Mouse (Mus musculus) embryonic facial prominence, embryonic 14.5 days (tissue): Measurements from ENCODE around the gene Fbxw14. TPM values are rescaled to one million over a fixed set of nuclear protein-coding genes. Genes with fewer than 3 reads are reported as not detected.
"Not testable (repeated sequence)": the region's sequence is repeated elsewhere in the genome, so short reads cannot be mapped to it uniquely, and the experiment has no call there.

Experiments used
- ATAC-seq: fragments of 200-750 bp; cut with Nextera tagmentation; 2 replicates; pipeline ENCODE4 v1.8.0; 2017; ENCODE audit warnings: low read depth, moderate number of reproducible peaks, moderate TSS enrichment
- DNase-seq: peaks from one replicate; pipeline ENCODE4 v3.0.0-alpha.2; 2015; ENCODE audit warnings: low spot score
- H3K27ac ChIP-seq: fragments of 300-500 bp; sonication (generic); replicated peaks from 2 replicates; pipeline ENCODE4 v1.5.1; 2014; ENCODE audit warnings: low read depth, mild to moderate bottlenecking, low read length, moderate library complexity
- H3K27me3 ChIP-seq: fragments of 300-500 bp; sonication (generic); replicated peaks from 2 replicates; pipeline ENCODE4 v1.6.1; 2014; ENCODE audit warnings: low read length; ENCODE audit not compliant: control insufficient read depth, insufficient read depth
- H3K36me3 ChIP-seq: fragments of 300-500 bp; sonication (generic); 2 replicates; pipeline ENCODE4 v1.6.1; 2014; ENCODE audit warnings: low read length, mixed read lengths; ENCODE audit not compliant: control insufficient read depth, insufficient read depth
- H3K4me1 ChIP-seq: fragments of 300-500 bp; sonication (generic); 2 replicates; pipeline ENCODE4 v1.6.1; 2014; ENCODE audit warnings: antibody characterized with exemption, low read length; ENCODE audit not compliant: control insufficient read depth, insufficient read depth
- H3K4me2 ChIP-seq: fragments of 300-500 bp; sonication (generic); 2 replicates; pipeline ENCODE4 v1.6.1; 2014; ENCODE audit warnings: low read depth, mild to moderate bottlenecking, low read length, moderate library complexity, mixed read lengths
- H3K4me3 ChIP-seq: fragments of 300-500 bp; sonication (generic); 2 replicates; pipeline ENCODE4 v1.5.1; 2014; ENCODE audit warnings: low read depth, mild to moderate bottlenecking, low read length
- H3K9ac ChIP-seq: fragments of 300-500 bp; sonication (generic); 2 replicates; pipeline ENCODE4 v1.6.1; 2014; ENCODE audit warnings: low read depth, mild to moderate bottlenecking, low read length, moderate library complexity, mixed read lengths
- H3K9me3 ChIP-seq: fragments of 300-500 bp; sonication (generic); 2 replicates; pipeline ENCODE4 v1.6.1; 2016; ENCODE audit warnings: low read length; ENCODE audit not compliant: control insufficient read depth
- WGBS: fragments of 180-500 bp; shearing (Covaris S2); extraction: QIAGEN DNeasy Blood & Tissue Kit; methylation state at CpG from one replicate; pipeline ENCODE4 v1.1.7; 2014; 5-methylcytosine and 5-hydroxymethylcytosine counted together
- polyA plus RNA-seq: library from polyadenylated mRNA; unstranded; fragments of >200 nt; fragmentation: Nextera tagmentation; extraction: Ambion mirVana; gene quantifications from 2 replicates; pipeline ENCODE4 v1.2.1, GENCODE M21; 2014

Fbxw14 gene
- not detected in 2 replicates for polyA plus RNA-seq

DNA sequence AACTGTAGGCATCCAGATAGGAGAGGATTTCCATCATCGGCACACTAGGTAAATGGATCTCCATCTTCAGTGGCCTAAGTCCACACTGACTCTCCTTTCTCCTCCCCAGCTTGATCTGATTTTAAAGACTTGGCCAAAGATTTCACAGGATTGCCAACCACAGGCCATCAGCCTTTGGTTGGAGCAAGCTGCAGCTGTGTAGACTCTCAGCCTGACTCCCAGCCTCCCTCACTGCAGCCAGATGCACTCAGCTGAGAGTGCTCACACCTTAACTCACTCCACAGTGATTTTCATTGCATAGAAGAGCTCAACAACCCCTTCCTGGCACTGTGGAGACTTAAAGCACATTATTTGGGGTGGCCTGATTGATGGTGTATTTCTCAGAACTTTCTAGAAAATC is at the start of gene Fbxw14:
TSS of gene Fbxw14 (minus strand) at position 101 of the 400 bp plus-strand sequence.
- not testable (repeated sequence) for H3K27ac ChIP-seq, H3K4me2 ChIP-seq, DNase-seq, H3K4me3 ChIP-seq, H3K9me3 ChIP-seq, H3K36me3 ChIP-seq, H3K4me1 ChIP-seq, ATAC-seq, H3K9ac ChIP-seq, H3K27me3 ChIP-seq
- no CpG with 5 or more reads among the region's 1 CpGs for WGBS

DNA sequence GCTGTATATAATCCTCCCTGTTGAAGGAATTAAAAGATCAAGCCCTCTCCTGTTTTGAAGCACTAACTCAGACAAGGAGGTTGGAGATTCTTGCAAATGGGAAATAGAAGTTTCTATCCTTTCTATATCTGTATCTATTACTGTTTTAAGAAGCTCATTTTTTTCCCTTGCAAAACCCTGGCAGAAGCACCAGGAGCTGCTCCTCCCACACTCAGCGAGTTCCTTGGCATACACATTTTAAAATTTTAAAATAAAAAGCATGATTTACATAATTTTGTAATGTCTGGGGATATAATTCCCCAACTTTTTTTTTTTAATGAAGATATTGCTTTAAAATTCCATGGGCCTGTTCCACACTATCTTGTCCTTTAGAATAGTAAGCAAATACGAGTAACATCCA is 24.4 kb downstream of the Fbxw14 start:
- Histone ChIP-seq H3K36me3 (no peaks in the 10 kb centered on the region), H3K27me3 (no peaks in the 10 kb centered on the region), H3K4me2 (no peak overlapping the region), H3K27ac (no peak overlapping the region), H3K4me1 (no peaks in the 10 kb centered on the region), H3K9ac (no peak overlapping the region), H3K4me3 (no peak overlapping the region), H3K9me3 (0 out of 2 replicates have a peak, but pooled peaks cover 4% of the 10 kb centered on the region)
- no peak for ATAC-seq
- DNase-seq = no peak
- WGBS = 76% methylated on average over 2 of the region's 2 CpGs

DNA sequence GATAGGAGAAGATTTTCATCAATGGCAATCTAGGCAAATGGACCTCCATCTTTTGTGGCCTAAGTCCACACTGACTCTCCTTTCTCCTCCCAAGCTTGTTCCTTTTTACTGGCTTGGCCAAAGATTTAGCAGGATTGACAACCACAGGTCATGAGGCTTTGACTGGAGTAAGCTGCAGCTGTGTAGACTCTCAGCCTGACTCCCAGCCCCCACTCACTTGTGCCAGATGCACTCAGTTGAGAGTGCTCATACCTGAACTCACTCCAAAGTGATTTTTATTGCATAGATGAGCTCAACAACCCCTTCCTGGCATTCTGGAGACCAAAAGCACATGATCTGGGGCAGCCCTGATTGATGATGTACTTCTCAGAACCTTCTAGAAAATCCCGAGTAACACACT is 52.8 kb downstream of the Fbxw14 start, which contains the start of gene Fbxw20:
TSS of gene Fbxw20 (minus strand) at position 101 of the 400 bp plus-strand sequence.
- Histone ChIP-seq H3K4me2 (no peak within 1 kb of the TSS), H3K4me1 (no peaks in the 10 kb centered on the region), H3K36me3 (no peaks in the 10 kb centered on the region), H3K27me3 (no peaks in the 10 kb centered on the region), H3K27ac (no peak within 1 kb of the TSS), H3K9ac (no peak within 1 kb of the TSS), H3K4me3 (no peak within 1 kb of the TSS), H3K9me3 (no peaks in the 10 kb centered on the region)
- ATAC-seq (no peak), DNase-seq (no peak)
- 71% methylated on average over 1 of the region's 1 CpGs for WGBS

Other genes with a start within 250 kb of the Fbxw14 start
- gene Shisa5, start 249.1 kb downstream of the Fbxw14 start, polyA plus RNA-seq = 81.7 and 90.0 TPM in 2 replicates
- gene Trex1, start 227.9 kb downstream of the Fbxw14 start, polyA plus RNA-seq = 15.5 and 17.6 TPM in 2 replicates
- gene Atrip, start 213.6 kb downstream of the Fbxw14 start, polyA plus RNA-seq = 19.5 and 25.0 TPM in 2 replicates
- 11.4 and 11.6 TPM in 2 replicates for gene Ccdc51, start 205.2 kb downstream of the Fbxw14 start, polyA plus RNA-seq
- gene Tma7, start 205.1 kb downstream of the Fbxw14 start, polyA plus RNA-seq = 612 and 655 TPM in 2 replicates
- gene Plxnb1, start 192.3 kb downstream of the Fbxw14 start, polyA plus RNA-seq = 9.1 and 9.7 TPM in 2 replicates
- not detected in 2 replicates for gene Fbxw21, start 125.6 kb downstream of the Fbxw14 start, polyA plus RNA-seq
- not detected in 2 replicates for gene Fbxw13, start 91.7 kb downstream of the Fbxw14 start, polyA plus RNA-seq
- gene Fbxw20, start 52.9 kb downstream of the Fbxw14 start, polyA plus RNA-seq = not detected in 2 replicates
- not detected in 2 replicates for gene Fbxw28, start 52.0 kb upstream of the Fbxw14 start, polyA plus RNA-seq
- not detected in 2 replicates for gene Fbxw22, start 116.6 kb upstream of the Fbxw14 start, polyA plus RNA-seq
- not detected in 2 replicates for gene Fbxw16, start 161.5 kb upstream of the Fbxw14 start, polyA plus RNA-seq
- gene Fbxw19, start 208.2 kb upstream of the Fbxw14 start, polyA plus RNA-seq = not detected in 2 replicates